Mouse (Mus musculus): Measurements from ENCODE around the gene Pax6. TPM values are rescaled to one million over a fixed set of nuclear protein-coding genes. Genes with fewer than 3 reads are reported as not detected.

Pax6 gene
- polyA plus RNA-seq, 1 experiment from 2014 or later = 0.37 TPM

DNA sequence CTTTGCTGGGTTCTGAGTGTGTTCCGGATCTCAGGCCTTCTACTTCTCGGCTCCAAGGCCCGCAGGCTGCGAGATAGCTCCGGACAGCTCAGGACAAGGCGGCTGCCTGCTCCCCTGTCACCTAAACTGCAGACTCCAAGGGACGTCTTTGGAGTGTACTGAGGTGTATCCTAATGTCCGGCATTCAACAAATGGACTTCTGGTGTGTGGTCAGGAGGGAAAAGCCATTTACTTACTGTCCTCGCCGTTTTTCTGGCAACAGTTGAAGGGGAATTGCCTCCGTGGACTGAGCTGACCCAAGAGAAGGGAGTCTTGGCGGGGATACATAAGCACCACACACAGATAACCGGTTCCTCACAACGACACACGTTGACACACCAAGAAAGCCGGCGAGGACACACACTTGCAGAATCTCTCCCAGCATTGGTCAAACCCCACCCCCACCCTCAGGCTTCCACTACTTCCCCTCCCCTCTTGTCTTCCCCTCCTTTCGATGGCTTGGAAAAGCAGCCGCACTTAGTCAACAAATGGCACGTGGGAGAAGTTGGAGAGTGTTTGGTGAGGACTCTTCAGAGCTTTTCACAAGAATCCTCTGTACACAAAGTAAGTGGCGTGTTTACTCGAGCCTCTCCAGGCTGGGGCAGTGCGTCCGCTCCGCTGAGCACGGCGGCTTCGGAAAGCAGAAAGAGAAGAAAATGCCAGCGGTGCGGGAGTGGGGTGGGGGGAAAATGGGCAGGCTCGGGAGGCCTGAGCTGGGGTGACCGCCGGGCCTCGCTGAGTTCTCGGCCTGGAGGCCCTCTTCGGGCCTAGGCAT is 5.6 kb downstream of the Pax6 start:
- H3K36me3 ChIP-seq (ENCODE audit: control insufficient read depth, insufficient read depth, low read length) = no peaks in the 10 kb centered on the region
- H3K9me3 ChIP-seq (replicated peaks; ENCODE audit: control insufficient read depth, low read length) = no peaks in the 10 kb centered on the region
- H3K4me1 ChIP-seq (ENCODE audit: control insufficient read depth, insufficient read depth, low read length) = peaks cover 10% of the 10 kb centered on the region
- WGBS (ENCODE audit: insufficient replicate concordance) = under 1% methylated on average over 36 of the region's 36 CpGs
- peaks cover 90% of the 10 kb centered on the region for H3K27me3 ChIP-seq (ENCODE audit: control insufficient read depth, insufficient read depth, low read length)
- ATAC-seq (replicated peaks; ENCODE audit: insufficient number of reproducible peaks, low FRiP score, low TSS enrichment) = no peak
- peak overlapping the region; percentile 39 for H3K4me3 ChIP-seq (ENCODE audit: low read depth, low read length)
- H3K4me2 ChIP-seq = peak overlapping the region; percentile 66
- H3K27ac ChIP-seq (ENCODE audit: low read depth, low read length) = no peak overlapping the region
- H3K9ac ChIP-seq (ENCODE audit: low read depth, low read length) = no peak overlapping the region

DNA sequence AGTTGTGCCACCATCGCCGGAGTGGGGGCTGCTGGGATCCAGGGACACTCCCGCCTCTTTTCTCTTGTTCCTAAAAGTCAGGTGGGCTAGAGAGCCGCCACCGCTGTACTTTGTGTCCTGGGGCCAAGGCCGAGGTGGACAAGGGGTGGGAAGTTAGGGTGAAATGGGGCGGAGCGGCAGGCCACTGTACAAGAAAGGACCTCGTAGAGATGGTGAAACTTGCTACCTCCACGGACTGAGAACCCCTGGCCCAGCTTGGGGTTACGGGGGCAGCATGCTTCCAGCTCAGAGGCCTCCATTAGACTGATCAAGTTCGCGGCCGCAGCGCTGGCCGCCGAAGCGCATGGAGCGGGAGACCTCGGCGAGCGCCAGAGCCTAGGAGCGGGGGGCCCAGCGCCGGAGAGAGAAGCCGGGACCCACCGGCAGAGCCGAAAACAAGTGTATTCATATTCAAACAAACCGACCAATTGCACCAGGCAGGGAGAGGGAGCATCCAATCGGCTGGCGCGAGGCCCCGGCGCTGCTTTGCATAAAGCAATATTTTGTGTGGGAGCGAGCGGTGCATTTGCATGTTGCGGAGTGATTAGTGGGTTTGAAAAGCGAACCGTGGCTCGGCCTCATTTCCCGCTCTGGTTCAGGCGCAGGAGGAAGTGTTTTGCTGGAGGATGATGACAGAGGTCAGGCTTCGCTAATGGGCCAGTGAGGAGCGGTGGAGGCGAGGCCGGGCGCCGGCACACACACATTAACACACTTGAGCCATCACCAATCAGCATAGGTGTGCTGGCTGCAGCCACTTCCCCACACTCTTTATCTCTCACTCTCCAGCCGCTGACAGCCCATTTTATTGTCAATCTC is 6.4 kb downstream of the Pax6 start:
- H3K27ac ChIP-seq (ENCODE audit: low read depth, low read length) = no peak overlapping the region

DNA sequence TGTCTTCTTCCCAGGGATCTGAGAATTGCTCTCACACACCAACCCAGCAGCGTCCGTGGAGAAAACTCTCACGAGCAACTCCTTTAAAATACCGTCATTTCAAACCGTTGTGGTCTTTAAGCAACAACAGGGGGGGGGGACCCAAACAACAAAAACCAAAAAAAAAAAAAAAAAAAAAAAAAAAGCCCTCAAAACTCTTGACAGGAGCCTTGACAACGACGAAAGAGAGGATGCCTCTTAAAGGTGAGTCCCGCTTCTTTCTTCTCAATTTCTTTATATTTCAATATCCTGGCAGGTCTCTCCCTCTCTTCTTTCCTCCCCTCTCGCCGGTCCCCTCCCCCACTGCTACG is 7.0 kb downstream of the Pax6 start:
- peak overlapping the region; percentile 66 for H3K4me2 ChIP-seq
- H3K4me3 ChIP-seq (ENCODE audit: low read depth, low read length) = peak overlapping the region; percentile 39
- H3K4me1 ChIP-seq (ENCODE audit: control insufficient read depth, insufficient read depth, low read length) = peaks cover 10% of the 10 kb centered on the region
- H3K27me3 ChIP-seq (ENCODE audit: control insufficient read depth, insufficient read depth, low read length) = peaks cover 90% of the 10 kb centered on the region
- H3K9ac ChIP-seq (ENCODE audit: low read depth, low read length) = no peak overlapping the region
- H3K9me3 ChIP-seq (replicated peaks; ENCODE audit: control insufficient read depth, low read length) = no peaks in the 10 kb centered on the region
- under 1% methylated on average over 11 of the region's 11 CpGs for WGBS (ENCODE audit: insufficient replicate concordance)
- no peaks in the 10 kb centered on the region for H3K36me3 ChIP-seq (ENCODE audit: control insufficient read depth, insufficient read depth, low read length)
- no peak for ATAC-seq (replicated peaks; ENCODE audit: insufficient number of reproducible peaks, low FRiP score, low TSS enrichment)
- H3K27ac ChIP-seq (ENCODE audit: low read depth, low read length) = no peak overlapping the region

More for the DNA sequence above, 6.4 kb downstream of the Pax6 start:
- no peaks in the 10 kb centered on the region for H3K36me3 ChIP-seq (ENCODE audit: control insufficient read depth, insufficient read depth, low read length)
- H3K4me1 ChIP-seq (ENCODE audit: control insufficient read depth, insufficient read depth, low read length) = peaks cover 10% of the 10 kb centered on the region
- under 1% methylated on average over 49 of the region's 49 CpGs for WGBS (ENCODE audit: insufficient replicate concordance)
- no peak overlapping the region for H3K9ac ChIP-seq (ENCODE audit: low read depth, low read length)
- H3K4me2 ChIP-seq = peak overlapping the region; percentile 66
- H3K4me3 ChIP-seq (ENCODE audit: low read depth, low read length) = peak overlapping the region; percentile 39
- peak; percentile 40 for ATAC-seq (replicated peaks; ENCODE audit: insufficient number of reproducible peaks, low FRiP score, low TSS enrichment)
- H3K27me3 ChIP-seq (ENCODE audit: control insufficient read depth, insufficient read depth, low read length) = peaks cover 90% of the 10 kb centered on the region
- no peaks in the 10 kb centered on the region for H3K9me3 ChIP-seq (replicated peaks; ENCODE audit: control insufficient read depth, low read length)

DNA sequence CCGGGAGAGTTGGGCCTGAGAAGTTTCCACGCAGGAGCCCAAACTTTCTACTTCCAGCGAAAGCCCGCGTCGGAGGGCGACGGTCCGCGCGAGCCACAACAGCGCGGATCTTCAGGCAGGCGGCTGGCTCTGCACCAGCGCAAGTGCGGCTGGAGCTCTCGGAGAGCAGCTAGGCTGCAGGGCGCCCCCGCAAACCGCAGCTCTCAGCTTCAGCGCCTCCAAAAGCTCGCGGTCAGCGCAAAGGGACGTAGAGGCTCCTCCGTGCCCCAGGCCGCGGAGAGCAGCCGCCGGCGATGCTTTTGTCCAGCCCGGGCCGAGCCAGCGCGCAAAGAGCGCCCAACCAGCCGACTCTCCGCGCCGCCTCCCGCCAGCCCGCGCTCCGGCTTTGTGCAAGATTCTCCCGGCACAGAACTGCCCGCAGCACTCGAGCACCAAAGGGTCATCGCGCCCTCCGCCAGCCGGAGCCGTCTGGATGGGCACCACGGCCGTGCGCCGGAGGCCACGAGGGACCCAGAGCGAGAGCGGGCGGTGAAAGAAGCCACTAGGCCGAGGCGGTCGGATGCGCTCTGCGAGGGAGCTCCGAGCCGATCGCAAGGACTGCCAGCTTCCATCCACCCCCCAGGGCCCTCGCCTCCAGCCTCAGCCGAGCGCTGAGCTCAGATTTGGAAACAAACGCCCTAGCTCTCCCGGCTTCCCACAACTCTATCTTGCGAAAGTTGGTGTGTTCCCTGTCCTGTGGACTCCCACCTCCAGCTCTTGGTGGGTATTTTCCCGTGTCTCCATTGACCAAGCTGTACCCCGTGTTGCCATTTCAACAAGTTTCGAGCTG is 7.6 kb downstream of the Pax6 start:
- peaks cover 10% of the 10 kb centered on the region for H3K4me1 ChIP-seq (ENCODE audit: control insufficient read depth, insufficient read depth, low read length)
- peaks cover 90% of the 10 kb centered on the region for H3K27me3 ChIP-seq (ENCODE audit: control insufficient read depth, insufficient read depth, low read length)
- WGBS (ENCODE audit: insufficient replicate concordance) = under 1% methylated on average over 74 of the region's 77 CpGs
- H3K27ac ChIP-seq (ENCODE audit: low read depth, low read length) = no peak overlapping the region
- 0 out of 2 replicates have a peak, but pooled peaks have one; percentile 47 for ATAC-seq (replicated peaks; ENCODE audit: insufficient number of reproducible peaks, low FRiP score, low TSS enrichment)
- peak overlapping the region; percentile 66 for H3K4me2 ChIP-seq
- no peaks in the 10 kb centered on the region for H3K9me3 ChIP-seq (replicated peaks; ENCODE audit: control insufficient read depth, low read length)
- H3K9ac ChIP-seq (ENCODE audit: low read depth, low read length) = no peak overlapping the region
- H3K4me3 ChIP-seq (ENCODE audit: low read depth, low read length) = peak overlapping the region; percentile 39
- H3K36me3 ChIP-seq (ENCODE audit: control insufficient read depth, insufficient read depth, low read length) = no peaks in the 10 kb centered on the region

DNA sequence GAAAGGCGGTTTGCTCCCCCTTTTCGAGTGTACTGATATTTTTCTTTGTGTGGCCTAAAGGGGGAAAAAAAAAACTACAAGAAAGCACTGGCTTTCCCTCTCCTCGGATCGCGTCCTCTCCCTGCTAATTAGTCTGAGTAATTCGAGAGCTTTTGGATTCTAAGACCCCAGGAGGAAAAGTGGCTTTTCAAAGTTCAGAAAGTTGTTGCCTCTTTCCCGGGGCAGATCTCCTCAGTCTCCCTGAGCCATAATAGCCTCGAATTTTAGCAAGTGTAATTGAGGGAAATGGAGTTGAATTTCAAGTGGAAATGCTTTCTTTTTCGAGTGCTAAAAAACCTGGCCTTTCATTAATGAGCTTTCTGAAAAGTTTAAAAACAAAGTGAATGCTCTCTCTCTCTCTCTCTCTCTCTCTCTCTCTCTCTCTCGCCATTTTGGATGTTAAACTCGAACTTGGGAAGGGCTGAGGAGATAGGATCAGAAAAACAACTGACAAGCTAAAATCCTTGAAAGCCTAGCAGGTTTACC is 8.3 kb downstream of the Pax6 start:
- peaks cover 13% of the 10 kb centered on the region for H3K4me1 ChIP-seq (ENCODE audit: control insufficient read depth, insufficient read depth, low read length)
- peak overlapping the region; percentile 39 for H3K4me3 ChIP-seq (ENCODE audit: low read depth, low read length)
- H3K36me3 ChIP-seq (ENCODE audit: control insufficient read depth, insufficient read depth, low read length) = no peaks in the 10 kb centered on the region
- no peak for ATAC-seq (replicated peaks; ENCODE audit: insufficient number of reproducible peaks, low FRiP score, low TSS enrichment)
- H3K9ac ChIP-seq (ENCODE audit: low read depth, low read length) = no peak overlapping the region
- H3K27ac ChIP-seq (ENCODE audit: low read depth, low read length) = no peak overlapping the region
- no peaks in the 10 kb centered on the region for H3K9me3 ChIP-seq (replicated peaks; ENCODE audit: control insufficient read depth, low read length)
- H3K27me3 ChIP-seq (ENCODE audit: control insufficient read depth, insufficient read depth, low read length) = peaks cover 92% of the 10 kb centered on the region
- H3K4me2 ChIP-seq = peak overlapping the region; percentile 66
- WGBS (ENCODE audit: insufficient replicate concordance) = under 1% methylated on average over 11 of the region's 11 CpGs

DNA sequence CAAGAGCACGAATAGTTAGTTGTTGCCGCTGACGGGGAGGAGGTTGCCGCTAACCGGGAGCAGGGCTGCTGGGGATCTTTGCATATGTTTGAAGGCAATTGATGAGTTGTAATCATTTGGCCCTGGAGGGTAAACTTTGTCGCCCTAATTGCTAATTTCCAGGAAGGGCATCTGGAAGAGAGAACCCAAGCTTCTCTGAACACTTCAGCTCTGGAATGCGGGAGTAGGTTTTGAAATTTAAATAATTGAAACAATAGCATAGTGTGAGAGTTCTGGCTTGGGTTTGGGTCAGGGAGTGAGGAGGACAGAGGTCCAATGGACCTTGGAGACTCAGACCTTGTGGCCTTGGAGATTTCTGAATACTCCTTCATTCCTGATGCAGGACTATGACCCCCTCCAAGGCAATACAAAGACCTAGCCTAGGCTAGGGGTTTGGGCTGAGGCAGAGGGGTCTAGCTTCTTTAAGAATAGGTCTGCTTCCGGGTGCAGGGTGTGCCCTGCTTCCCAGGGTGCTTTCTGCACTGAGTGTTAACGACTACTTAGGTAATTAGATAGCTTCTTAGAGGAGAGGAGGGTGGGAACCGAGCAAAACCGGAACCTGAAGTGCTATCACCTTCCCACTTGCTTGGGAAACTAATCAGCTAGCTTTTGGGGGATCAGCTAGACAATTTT is 8.9 kb downstream of the Pax6 start:
- Histone ChIP-seq H3K4me2 (no peak overlapping the region), H3K27ac (ENCODE audit: low read depth, low read length) (no peak overlapping the region), H3K4me1 (ENCODE audit: control insufficient read depth, insufficient read depth, low read length) (peaks cover 16% of the 10 kb centered on the region), H3K9ac (ENCODE audit: low read depth, low read length) (no peak overlapping the region), H3K36me3 (ENCODE audit: control insufficient read depth, insufficient read depth, low read length) (no peaks in the 10 kb centered on the region), H3K27me3 (ENCODE audit: control insufficient read depth, insufficient read depth, low read length) (peaks cover 92% of the 10 kb centered on the region), H3K4me3 (ENCODE audit: low read depth, low read length) (no peak overlapping the region), H3K9me3 (replicated peaks; ENCODE audit: control insufficient read depth, low read length) (no peaks in the 10 kb centered on the region)
- ATAC-seq (replicated peaks; ENCODE audit: insufficient number of reproducible peaks, low FRiP score, low TSS enrichment) = no peak
- under 1% methylated on average over 11 of the region's 11 CpGs for WGBS (ENCODE audit: insufficient replicate concordance)

DNA sequence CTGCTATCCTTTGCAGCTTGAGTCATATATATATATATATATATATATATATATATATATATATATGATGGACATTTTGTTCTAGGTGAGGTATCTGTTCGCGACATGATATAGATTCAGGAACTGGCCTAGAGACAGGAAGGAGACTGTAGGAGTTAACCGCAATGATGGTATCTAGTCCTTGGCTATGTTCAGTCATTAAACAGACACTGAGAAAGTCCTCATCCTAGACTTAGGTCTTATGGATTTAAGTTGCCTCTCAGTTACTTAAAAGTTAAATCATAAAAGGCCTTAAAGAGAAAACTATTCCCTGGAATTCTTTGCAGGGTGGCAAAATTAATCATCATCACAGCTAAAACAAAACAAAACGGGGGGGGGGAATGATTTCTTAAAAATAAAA is 9.6 kb downstream of the Pax6 start:
- Histone ChIP-seq H3K27ac (ENCODE audit: low read depth, low read length) (no peak overlapping the region), H3K9me3 (replicated peaks; ENCODE audit: control insufficient read depth, low read length) (no peaks in the 10 kb centered on the region), H3K27me3 (ENCODE audit: control insufficient read depth, insufficient read depth, low read length) (peaks cover 92% of the 10 kb centered on the region), H3K36me3 (ENCODE audit: control insufficient read depth, insufficient read depth, low read length) (no peaks in the 10 kb centered on the region), H3K9ac (ENCODE audit: low read depth, low read length) (no peak overlapping the region), H3K4me2 (no peak overlapping the region), H3K4me1 (ENCODE audit: control insufficient read depth, insufficient read depth, low read length) (peaks cover 16% of the 10 kb centered on the region), H3K4me3 (ENCODE audit: low read depth, low read length) (no peak overlapping the region)
- WGBS (ENCODE audit: insufficient replicate concordance) = 9% methylated on average over 4 of the region's 4 CpGs
- no peak for ATAC-seq (replicated peaks; ENCODE audit: insufficient number of reproducible peaks, low FRiP score, low TSS enrichment)
